Mouse (Mus musculus) olfactory bulb, adult 2 months (tissue): Measurements from ENCODE around the gene Camta1.

Experiments
- CTCF ChIP-seq: fragments of 200-500 bp; IDR thresholded peaks from 2 replicates; pipeline ENCODE4 v1.5.1; 2012; ENCODE audit warnings: low read depth, mild to moderate bottlenecking, low read length, moderate library complexity; ENCODE audit not compliant: insufficient read depth
- POLR2A ChIP-seq: fragments of 200-500 bp; IDR thresholded peaks from 2 replicates; pipeline ENCODE4 v1.6.1; 2012; ENCODE audit warnings: mild to moderate bottlenecking, low read depth, low read length, moderate library complexity; ENCODE audit not compliant: insufficient read depth

DNA sequence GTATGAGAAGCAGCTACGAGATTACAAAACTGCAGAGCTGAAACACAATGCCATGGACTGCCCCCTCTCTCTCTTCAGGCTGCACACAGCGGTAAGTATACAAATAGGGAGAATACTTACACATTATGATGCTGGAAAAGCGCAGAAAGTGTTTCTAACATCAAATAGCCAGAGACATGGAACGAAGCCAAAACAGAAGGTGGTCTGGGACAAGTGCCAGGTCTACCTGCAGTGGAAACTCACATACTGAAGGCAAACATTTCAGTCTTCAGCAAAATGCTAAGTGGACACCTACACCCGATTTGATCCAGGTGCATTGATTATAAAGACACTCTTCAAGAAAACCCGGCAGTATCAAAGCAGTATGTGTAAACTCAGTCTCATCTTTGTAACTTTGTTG is 84.2 kb downstream of the Camta1 start:
- TF ChIP-seq CTCF (no peak), POLR2A (no peak)
